Mouse (Mus musculus) adrenal gland, postnatal 4 days (tissue): ENCODE results near the gene Pex11g. TPM values are rescaled to one million over a fixed set of nuclear protein-coding genes. Genes with fewer than 3 reads are reported as not detected.

Experiments used
- DNase-seq, 2 experiments: peaks; one replicate each; pipeline ENCODE4 v3.0.0; 2021 to 2022; ENCODE audit warnings: low spot score in 2 of 2, mixed read lengths in 2 of 2
- total RNA-seq, 2 experiments: library from RNA; stranded (reverse); gene quantifications; 2 replicates each; pipeline ENCODE4 v1.2.3; 2021

Gene Pex11g
- total RNA-seq, 2 experiments from 2014 or later: 11.0 to 13.5 TPM

DNA sequence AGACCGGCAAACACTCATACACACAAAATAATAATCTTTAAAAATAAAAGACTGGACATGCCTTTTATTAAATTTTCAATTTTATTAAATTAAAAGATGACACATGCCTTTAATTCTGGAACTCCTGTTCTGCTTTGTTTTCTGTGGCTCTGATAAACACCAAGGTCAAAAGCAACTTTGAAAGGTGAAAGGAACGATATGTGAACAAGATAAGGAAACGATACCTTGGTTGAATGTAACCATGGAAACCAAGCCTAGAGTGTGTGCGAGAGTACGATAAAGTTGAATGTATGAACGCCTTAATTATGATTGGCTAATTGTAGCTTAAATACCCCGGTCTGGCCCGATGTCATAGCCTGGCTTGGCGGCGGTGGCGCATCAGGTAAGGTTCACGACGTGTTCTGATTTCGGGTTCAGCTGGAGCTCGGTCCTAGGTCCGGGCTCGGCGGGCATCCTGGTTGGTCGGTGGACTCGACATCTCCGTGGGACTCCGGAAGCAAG, 14.8 kb upstream of the Pex11g start:
- DNase-seq: no peak

GRCm38 (mm10) chr8:3481605-3482004, 14.1 kb upstream of the Pex11g start:
- DNase-seq: no peak

DNA sequence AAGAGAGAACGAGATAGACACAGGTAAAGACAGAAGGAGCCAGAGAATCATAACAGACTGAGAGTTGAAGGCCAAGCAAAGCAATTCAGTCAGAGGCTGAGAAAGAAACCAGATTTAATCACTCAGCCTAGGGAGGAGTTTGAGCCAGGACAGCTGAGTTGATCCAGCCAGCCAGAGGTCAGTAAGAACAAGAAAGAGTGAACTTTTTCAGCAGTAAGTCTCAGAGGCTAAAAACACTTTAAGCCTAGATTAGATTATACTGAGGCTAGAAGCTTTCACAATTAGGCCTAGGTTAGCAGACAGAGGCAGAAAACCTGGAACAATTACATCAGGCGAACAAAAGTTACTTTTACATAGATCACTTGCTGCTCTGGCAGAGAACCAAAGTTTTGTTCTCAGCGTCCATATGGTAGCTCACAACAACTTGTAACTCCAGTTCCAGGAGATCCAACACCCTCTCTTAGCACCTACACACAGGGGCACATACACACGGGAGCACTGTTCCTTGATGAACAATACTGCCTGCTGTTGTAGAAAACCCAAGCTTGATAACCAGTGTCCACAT, 12.8 kb upstream of the Pex11g start:
- no peak for DNase-seq

GRCm38 (mm10) chr8:3475715-3476429, 8.4 kb upstream of the Pex11g start:
- DNase-seq: no peak

- DNase-seq: no peak
Measured at GRCm38 (mm10) chr8:3470562-3470961, 3.1 kb upstream of the Pex11g start, which contains the start of gene Tex45. Gene Tex45, plus strand, starts transcription at chr8:3470862.

GRCm38 (mm10) chr8:3468838-3469237, 1.4 kb upstream of the Pex11g start:
- no peak for DNase-seq

- no peak for DNase-seq
Measured at GRCm38 (mm10) chr8:3467886-3468545, 536 bp upstream of the Pex11g start.

- no peak for DNase-seq
Measured at GRCm38 (mm10) chr8:3464309-3464708, 3.2 kb downstream of the Pex11g start.

GRCm38 (mm10) chr8:3463248-3463647, 4.2 kb downstream of the Pex11g start:
- no peak for DNase-seq

DNA sequence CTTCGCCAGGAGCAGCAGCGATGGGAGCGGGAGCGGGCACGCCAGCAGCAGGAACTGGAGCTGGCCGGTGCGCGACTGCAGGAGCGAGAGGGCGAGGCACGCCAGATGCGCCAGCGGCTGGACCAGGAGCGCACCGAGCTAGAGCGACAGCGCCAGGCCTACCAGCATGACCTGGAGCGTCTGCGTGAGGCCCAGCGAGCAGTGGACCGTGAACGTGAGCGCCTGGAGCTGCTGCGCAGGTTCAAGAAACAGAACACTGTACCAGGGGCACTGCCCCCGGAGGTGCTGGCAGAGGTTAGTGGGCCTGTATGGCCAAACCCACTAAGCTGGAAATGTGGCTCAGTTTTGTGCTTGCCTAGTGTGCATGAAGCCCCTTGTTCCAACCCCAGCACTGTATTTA, 15.5 kb downstream of the Pex11g start:
- no peak for DNase-seq

DNA sequence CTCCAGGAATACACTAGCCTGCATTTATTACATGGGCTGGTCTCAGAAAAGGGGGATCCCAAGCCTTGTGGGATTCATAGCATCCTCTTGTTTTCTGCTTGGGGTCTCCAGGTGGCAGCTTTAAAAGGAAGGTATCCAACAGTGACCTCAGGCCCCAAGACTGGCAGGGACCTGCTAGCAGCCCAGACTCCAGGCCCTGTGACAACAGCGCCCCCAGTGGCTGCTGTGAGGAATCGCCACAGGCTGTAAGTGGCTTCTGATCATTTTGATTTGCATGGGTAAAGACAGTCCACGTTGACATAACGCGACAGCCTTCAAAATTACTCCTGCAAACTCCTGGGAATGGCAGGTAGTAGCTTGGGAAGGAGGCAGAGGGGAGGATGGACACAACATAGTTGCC, 16.8 kb downstream of the Pex11g start:
- peak; percentile 24 to 38 for DNase-seq

DNA sequence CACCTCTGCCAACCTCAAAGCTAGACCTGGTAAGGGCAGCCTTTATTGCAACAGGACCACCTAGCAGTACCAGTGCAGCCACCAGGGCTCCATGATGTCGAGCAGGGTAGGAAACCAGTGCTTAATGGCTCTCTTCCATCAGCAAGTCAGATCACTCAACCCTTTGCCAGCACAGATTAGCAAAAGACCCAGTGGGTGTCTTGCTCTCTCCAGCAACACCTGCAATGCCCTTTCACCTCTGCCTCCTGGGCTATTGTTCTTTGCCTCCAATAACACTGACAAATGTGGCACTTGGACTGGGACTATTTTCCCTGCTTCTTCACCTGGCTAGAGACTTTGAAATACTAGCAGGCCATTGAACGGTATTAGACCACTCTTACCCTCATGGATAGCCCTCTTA, 18.3 kb downstream of the Pex11g start:
- DNase-seq: no peak

- DNase-seq: no peak
Measured at GRCm38 (mm10) chr8:3439510-3439909, 28.0 kb downstream of the Pex11g start.

GRCm38 (mm10) chr8:3436492-3436891, 31.0 kb downstream of the Pex11g start:
- no peak for DNase-seq

- DNase-seq: no peak
Measured at GRCm38 (mm10) chr8:3431113-3431512, 36.4 kb downstream of the Pex11g start.

DNA sequence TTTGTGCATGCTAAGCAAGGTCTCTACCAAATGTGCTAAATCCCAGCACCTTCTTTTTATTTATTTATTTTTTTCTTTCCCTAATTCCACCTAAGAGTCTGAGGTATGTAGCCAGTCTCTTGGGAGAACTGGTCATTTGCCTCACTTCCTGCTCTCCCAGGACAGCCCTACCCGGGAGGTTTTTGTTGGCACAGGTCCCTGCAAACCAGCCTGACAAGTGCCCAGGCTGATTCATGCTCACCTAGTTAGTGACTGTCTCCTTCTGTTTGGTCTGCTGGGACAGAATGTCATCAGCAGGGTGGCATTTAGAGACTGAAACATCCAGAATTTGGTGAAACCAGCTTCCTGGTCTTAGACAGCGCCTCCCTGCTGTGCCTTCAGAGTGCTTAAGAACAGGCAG, 37.5 kb downstream of the Pex11g start:
- no peak for DNase-seq

DNA sequence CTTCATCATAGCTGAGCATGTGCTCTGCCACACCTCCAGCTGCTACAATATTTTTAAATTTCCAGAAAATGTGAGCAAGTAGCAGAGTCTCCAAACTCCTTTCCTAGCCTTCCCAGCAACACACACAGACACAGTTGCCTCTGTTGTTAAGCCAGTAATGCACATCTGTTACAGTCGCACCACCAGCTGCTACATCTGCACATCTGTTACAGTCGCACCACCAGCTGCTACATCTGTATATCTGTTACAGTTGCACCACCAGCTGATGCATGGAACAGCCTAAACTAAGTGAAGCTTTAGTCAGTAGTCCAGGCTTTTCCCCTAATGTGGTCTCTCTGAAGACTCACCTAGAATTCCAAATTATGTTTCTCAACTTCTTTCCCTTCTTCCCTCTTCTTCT, 39.1 kb downstream of the Pex11g start:
- no peak for DNase-seq

GRCm38 (mm10) chr8:3426211-3426610, 41.3 kb downstream of the Pex11g start:
- DNase-seq: no peak

- no peak for DNase-seq
Measured at GRCm38 (mm10) chr8:3425217-3425616, 42.3 kb downstream of the Pex11g start.

DNA sequence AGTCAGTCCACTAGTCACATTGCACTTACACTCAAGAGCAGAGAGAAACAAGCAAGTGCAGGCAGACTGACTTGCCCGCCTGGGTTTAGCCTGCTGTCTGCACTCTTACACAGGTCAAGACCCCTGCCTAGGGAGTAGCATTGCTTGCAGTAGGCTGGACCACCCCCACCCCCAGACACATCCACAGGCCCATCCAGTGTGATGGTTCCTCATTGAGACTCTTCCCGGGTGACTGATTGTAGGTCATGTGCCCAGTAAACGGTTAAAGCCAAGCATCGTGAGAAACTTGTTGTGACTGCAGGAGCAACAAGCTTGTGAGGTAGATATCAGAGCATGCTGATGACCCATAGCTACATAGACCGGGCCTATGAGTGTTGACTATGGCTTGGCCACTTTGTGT, 46.0 kb downstream of the Pex11g start:
- DNase-seq: no peak

GRCm38 (mm10) chr8:3420105-3420706, 47.3 kb downstream of the Pex11g start:
- DNase-seq: no peak

DNA sequence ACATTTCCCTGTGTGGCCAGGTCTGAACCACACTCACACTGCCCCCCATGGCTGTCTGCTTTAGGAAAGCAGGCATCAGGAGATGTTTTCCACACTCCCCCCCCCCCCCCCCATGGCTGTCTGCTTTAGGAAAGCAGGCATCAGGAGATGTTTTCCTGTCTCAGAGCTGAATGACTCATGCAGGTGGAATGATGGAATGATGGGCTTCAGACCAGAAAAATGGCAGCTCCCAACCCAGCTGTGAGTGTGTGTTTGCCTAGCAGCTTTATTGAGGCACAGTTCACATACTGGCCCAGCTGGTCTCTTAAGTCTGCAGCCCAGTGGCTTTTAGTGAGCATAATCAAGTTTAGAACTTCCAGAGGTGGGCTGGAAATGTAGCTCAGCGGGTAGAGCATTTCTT, 49.4 kb downstream of the Pex11g start:
- no peak for DNase-seq
